Mouse (Mus musculus) CD8-positive naive resting alpha-beta T cell, adult 2 months (primary cell): Measurements from ENCODE around the gene Dzip1.

ENCODE experiments used
- DNase-seq, 2 experiments: peaks; one replicate each; pipeline ENCODE4 v3.0.0; 2022; ENCODE audit warnings: low read depth in 2 of 2, low spot score in 2 of 2

The Dzip1 gene

GRCm38 (mm10) chr14:118924673-118925615, at the start of gene Dzip1:
Dzip1 (minus strand) TSS chr14:118925460.
- DNase-seq: peak in 1 of 2 experiments; percentile 59

- DNase-seq: no peak
Measured at GRCm38 (mm10) chr14:118972268-118972667, 47.0 kb upstream of the Dzip1 start.

GRCm38 (mm10) chr14:118967646-118968045, 42.4 kb upstream of the Dzip1 start:
- DNase-seq: no peak

GRCm38 (mm10) chr14:118965356-118966000, 40.2 kb upstream of the Dzip1 start:
- no peak for DNase-seq

GRCm38 (mm10) chr14:118958010-118958409, 32.8 kb upstream of the Dzip1 start:
- DNase-seq: no peak

- DNase-seq: no peak
Measured at GRCm38 (mm10) chr14:118951912-118952583, 26.8 kb upstream of the Dzip1 start.

GRCm38 (mm10) chr14:118948841-118949240, 23.6 kb upstream of the Dzip1 start:
- DNase-seq: no peak

- no peak for DNase-seq
Measured at GRCm38 (mm10) chr14:118944702-118945101, 19.4 kb upstream of the Dzip1 start.

- DNase-seq: no peak
Measured at GRCm38 (mm10) chr14:118942076-118942475, 16.8 kb upstream of the Dzip1 start.

GRCm38 (mm10) chr14:118940796-118941495, 15.7 kb upstream of the Dzip1 start:
- DNase-seq: no peak

- DNase-seq: no peak
Measured at GRCm38 (mm10) chr14:118938551-118938950, 13.3 kb upstream of the Dzip1 start.

GRCm38 (mm10) chr14:118937533-118938492, 12.6 kb upstream of the Dzip1 start, which contains the start of gene Dnajc3:
Dnajc3 (plus strand) TSS chr14:118937976.
- peak; percentile 96 for DNase-seq

GRCm38 (mm10) chr14:118936952-118937351, 11.7 kb upstream of the Dzip1 start:
- no peak for DNase-seq

- no peak for DNase-seq
Measured at GRCm38 (mm10) chr14:118936236-118936635, 11.0 kb upstream of the Dzip1 start.

- no peak for DNase-seq
Measured at GRCm38 (mm10) chr14:118934686-118935085, 9.4 kb upstream of the Dzip1 start.

GRCm38 (mm10) chr14:118932956-118933355, 7.7 kb upstream of the Dzip1 start:
- peak in 1 of 2 experiments; percentile 35 for DNase-seq

- no peak for DNase-seq
Measured at GRCm38 (mm10) chr14:118931181-118931580, 5.9 kb upstream of the Dzip1 start.

- DNase-seq: no peak
Measured at GRCm38 (mm10) chr14:118930777-118931176, 5.5 kb upstream of the Dzip1 start.

- peak; percentile 55 to 70 for DNase-seq
Measured at GRCm38 (mm10) chr14:118929779-118930178, 4.5 kb upstream of the Dzip1 start.

- no peak for DNase-seq
Measured at GRCm38 (mm10) chr14:118928565-118928964, 3.3 kb upstream of the Dzip1 start.
